Mouse (Mus musculus): Measurements from ENCODE around the gene Pard6b. TPM values are rescaled to one million over a fixed set of nuclear protein-coding genes. Genes with fewer than 3 reads are reported as not detected.

The Pard6b gene
- polyA plus RNA-seq, 1 experiment from 2014 or later = 47.2 TPM

- Histone ChIP-seq H3K4me3 (ENCODE audit: low read depth, low read length) (no peak overlapping the region), H3K27ac (ENCODE audit: low read length) (no peak overlapping the region)
- DNase-seq (ENCODE audit: low spot score) = no peak
These were observed 38.8 kb upstream of the Pard6b start for GRCm38 (mm10) chr2:168042019-168042418.

GRCm38 (mm10) chr2:168044681-168045287 is 36.0 kb upstream of the Pard6b start:
- DNase-seq (ENCODE audit: low spot score) = no peak
- Histone ChIP-seq H3K4me2 (replicated peaks; ENCODE audit: low read depth, low read length) (no peak overlapping the region), H3K4me1 (ENCODE audit: insufficient read depth, low read depth, low read length) (no peaks in the 10 kb centered on the region; the same call in 1 of the 2 replicates), H3K36me3 (ENCODE audit: insufficient read depth, low read length) (no peaks in the 10 kb centered on the region), H3K27me3 (replicated peaks; ENCODE audit: insufficient read depth, low read length) (no peaks in the 10 kb centered on the region), H3K9me3 (ENCODE audit: low read length) (no peaks in the 10 kb centered on the region), H3K27ac (ENCODE audit: low read length) (no peak overlapping the region), H3K4me3 (ENCODE audit: low read depth, low read length) (no peak overlapping the region), H3K9ac (replicated peaks; ENCODE audit: low read depth) (no peak overlapping the region)
- TF ChIP-seq EP300 (IDR thresholded peaks at IDR 0.05) (no peak), CTCF (IDR thresholded peaks at IDR 0.05) (no peak)
- no peak for ATAC-seq
- 82% methylated on average over 10 of the region's 10 CpGs for WGBS

More at GRCm38 (mm10) chr2:168042019-168042418, 38.8 kb upstream of the Pard6b start:
- H3K9me3 ChIP-seq (ENCODE audit: low read length) = no peaks in the 10 kb centered on the region
- 75% methylated on average over 6 of the region's 6 CpGs for WGBS
- ATAC-seq = no peak
- H3K4me2 ChIP-seq (replicated peaks; ENCODE audit: low read depth, low read length) = no peak overlapping the region
- no peak overlapping the region for H3K9ac ChIP-seq (replicated peaks; ENCODE audit: low read depth)
- H3K4me1 ChIP-seq (ENCODE audit: insufficient read depth, low read depth, low read length) = no peaks in the 10 kb centered on the region; the same call in 1 of the 2 replicates
- H3K36me3 ChIP-seq (ENCODE audit: insufficient read depth, low read length) = no peaks in the 10 kb centered on the region
- H3K27me3 ChIP-seq (replicated peaks; ENCODE audit: insufficient read depth, low read length) = no peaks in the 10 kb centered on the region
- TF ChIP-seq CTCF (IDR thresholded peaks at IDR 0.05) (no peak), EP300 (IDR thresholded peaks at IDR 0.05) (no peak)

GRCm38 (mm10) chr2:168045357-168045756 is 35.4 kb upstream of the Pard6b start:
- H3K4me2 ChIP-seq (replicated peaks; ENCODE audit: low read depth, low read length) = no peak overlapping the region

DNA sequence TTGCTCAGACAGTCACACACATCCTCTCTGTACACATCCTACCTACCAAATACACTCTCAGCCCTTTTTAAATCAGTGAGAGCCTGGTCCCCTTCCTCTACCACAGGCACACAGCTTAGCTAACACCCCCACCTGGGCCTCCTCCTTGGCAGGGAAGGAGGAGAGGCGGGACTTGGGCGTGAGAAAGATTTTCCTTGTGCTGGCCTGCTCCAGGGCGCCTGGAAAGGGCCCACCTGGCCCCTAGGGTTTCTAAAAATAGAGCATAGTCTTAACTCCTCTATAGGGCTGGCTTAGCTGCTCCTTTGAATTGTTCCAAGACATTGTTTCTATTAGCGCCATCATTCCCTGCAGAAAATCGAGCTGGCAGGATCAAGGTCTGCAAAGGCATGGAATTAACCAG is 35.0 kb upstream of the Pard6b start:
- ATAC-seq = peak; percentile 32; the same call in 1 of the 2 replicates
- no peak for TF ChIP-seq CTCF (IDR thresholded peaks at IDR 0.05)
- no peak for TF ChIP-seq EP300 (IDR thresholded peaks at IDR 0.05)
- Histone ChIP-seq H3K27me3 (replicated peaks; ENCODE audit: insufficient read depth, low read length) (no peaks in the 10 kb centered on the region), H3K4me3 (ENCODE audit: low read depth, low read length) (no peak overlapping the region), H3K4me1 (ENCODE audit: insufficient read depth, low read depth, low read length) (no peaks in the 10 kb centered on the region; the same call in 1 of the 2 replicates), H3K36me3 (ENCODE audit: insufficient read depth, low read length) (no peaks in the 10 kb centered on the region), H3K9me3 (ENCODE audit: low read length) (no peaks in the 10 kb centered on the region), H3K4me2 (replicated peaks; ENCODE audit: low read depth, low read length) (no peak overlapping the region), H3K9ac (replicated peaks; ENCODE audit: low read depth) (no peak overlapping the region), H3K27ac (ENCODE audit: low read length) (no peak overlapping the region)
- WGBS = 21% methylated on average over 5 of the region's 5 CpGs
- DNase-seq (ENCODE audit: low spot score) = peak; percentile 33

More at GRCm38 (mm10) chr2:168045357-168045756, 35.4 kb upstream of the Pard6b start:
- TF ChIP-seq EP300 (IDR thresholded peaks at IDR 0.05) (no peak), CTCF (IDR thresholded peaks at IDR 0.05) (no peak)
- H3K4me1 ChIP-seq (ENCODE audit: insufficient read depth, low read depth, low read length) = no peaks in the 10 kb centered on the region; the same call in 1 of the 2 replicates
- H3K4me3 ChIP-seq (ENCODE audit: low read depth, low read length) = no peak overlapping the region
- DNase-seq (ENCODE audit: low spot score) = no peak
- H3K27me3 ChIP-seq (replicated peaks; ENCODE audit: insufficient read depth, low read length) = no peaks in the 10 kb centered on the region
- H3K36me3 ChIP-seq (ENCODE audit: insufficient read depth, low read length) = no peaks in the 10 kb centered on the region
- no peak overlapping the region for H3K27ac ChIP-seq (ENCODE audit: low read length)
- ATAC-seq = no peak
- no peaks in the 10 kb centered on the region for H3K9me3 ChIP-seq (ENCODE audit: low read length)
- 63% methylated on average over 13 of the region's 13 CpGs for WGBS
- no peak overlapping the region for H3K9ac ChIP-seq (replicated peaks; ENCODE audit: low read depth)

- Histone ChIP-seq H3K27me3 (replicated peaks; ENCODE audit: insufficient read depth, low read length) (no peaks in the 10 kb centered on the region), H3K9me3 (ENCODE audit: low read length) (no peaks in the 10 kb centered on the region), H3K27ac (ENCODE audit: low read length) (no peak overlapping the region), H3K9ac (replicated peaks; ENCODE audit: low read depth) (no peak overlapping the region), H3K4me1 (ENCODE audit: insufficient read depth, low read depth, low read length) (no peaks in the 10 kb centered on the region; the same call in 1 of the 2 replicates), H3K36me3 (ENCODE audit: insufficient read depth, low read length) (no peaks in the 10 kb centered on the region), H3K4me2 (replicated peaks; ENCODE audit: low read depth, low read length) (no peak overlapping the region), H3K4me3 (ENCODE audit: low read depth, low read length) (no peak overlapping the region)
- peak; percentile 43 for TF ChIP-seq CTCF (IDR thresholded peaks at IDR 0.05)
- TF ChIP-seq EP300 (IDR thresholded peaks at IDR 0.05) = no peak
- ATAC-seq (no peak), DNase-seq (ENCODE audit: low spot score) (no peak)
- 81% methylated on average over 4 of the region's 4 CpGs for WGBS
These were observed 34.3 kb upstream of the Pard6b start for GRCm38 (mm10) chr2:168046467-168046866.

DNA sequence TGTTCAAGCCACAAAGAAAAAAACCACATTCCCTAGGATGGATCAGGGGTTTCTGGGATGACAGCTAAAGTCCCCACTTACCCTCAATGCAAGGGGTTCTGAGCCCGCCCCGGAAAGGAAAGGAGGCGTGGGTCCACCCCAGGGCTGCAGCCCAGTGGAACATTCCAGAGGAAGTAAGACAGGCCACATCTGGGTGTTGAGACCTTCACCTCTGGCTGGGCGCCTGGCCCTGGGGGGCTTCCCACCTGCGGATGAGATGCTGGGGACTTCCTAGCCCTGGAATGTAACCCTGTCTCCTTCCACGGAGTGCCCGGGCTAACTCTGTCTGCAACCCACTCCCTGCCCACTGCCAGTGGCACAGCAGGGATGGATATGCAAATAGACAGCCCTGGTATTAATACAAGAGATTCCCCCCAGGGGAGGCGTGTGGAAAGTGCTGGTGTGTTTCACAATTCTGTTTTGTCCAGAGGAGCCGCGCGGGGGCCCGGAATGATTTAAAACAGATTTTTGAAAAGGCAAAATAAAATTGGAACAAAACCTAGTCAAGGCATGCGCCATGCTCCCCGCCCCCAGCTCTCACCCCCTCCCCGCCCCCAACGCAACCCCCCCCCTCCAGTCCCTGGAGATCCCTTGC is 31.7 kb upstream of the Pard6b start:
- TF ChIP-seq EP300 (IDR thresholded peaks at IDR 0.05) = no peak
- TF ChIP-seq CTCF (IDR thresholded peaks at IDR 0.05) = no peak
- WGBS = 14% methylated on average over 14 of the region's 16 CpGs
- Histone ChIP-seq H3K4me1 (ENCODE audit: insufficient read depth, low read depth, low read length) (no peaks in the 10 kb centered on the region; the same call in 1 of the 2 replicates), H3K27ac (ENCODE audit: low read length) (no peak overlapping the region), H3K4me2 (replicated peaks; ENCODE audit: low read depth, low read length) (peak overlapping the region; percentile 70; the same call in 1 of the 2 replicates), H3K27me3 (replicated peaks; ENCODE audit: insufficient read depth, low read length) (no peaks in the 10 kb centered on the region), H3K36me3 (ENCODE audit: insufficient read depth, low read length) (no peaks in the 10 kb centered on the region), H3K9me3 (ENCODE audit: low read length) (no peaks in the 10 kb centered on the region), H3K4me3 (ENCODE audit: low read depth, low read length) (peak overlapping the region; percentile 32; the same call in 1 of the 2 replicates), H3K9ac (replicated peaks; ENCODE audit: low read depth) (no peak overlapping the region)
- DNase-seq (ENCODE audit: low spot score) (peak; percentile 52), ATAC-seq (no peak)
